Mouse (Mus musculus): ENCODE results near the gene Kif21b. TPM values are rescaled to one million over a fixed set of nuclear protein-coding genes. Genes with fewer than 3 reads are reported as not detected.

The Kif21b gene
- polyA plus RNA-seq, 1 experiment, result 40.5 TPM

DNA sequence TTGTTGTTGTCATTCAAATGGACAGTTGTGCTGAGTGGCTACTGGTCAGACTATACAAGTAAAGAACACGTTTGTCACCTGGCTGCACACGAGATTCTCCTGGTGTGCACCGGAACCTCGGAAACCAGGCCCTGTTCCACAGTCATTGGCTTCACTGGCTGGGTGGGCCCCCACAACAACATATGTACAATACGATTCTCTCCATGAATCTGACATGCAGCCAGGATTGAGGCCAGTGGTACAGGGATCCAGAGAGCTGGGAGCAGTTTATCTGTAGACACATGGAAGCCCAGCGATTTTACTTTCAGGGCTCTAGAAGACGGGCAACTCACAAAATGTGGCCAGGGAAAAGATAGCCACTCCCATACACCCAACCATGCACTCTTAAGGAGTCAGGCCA, 27.5 kb upstream of the Kif21b start:
- 84% methylated on average over 7 of the region's 7 CpGs for WGBS
- no peak overlapping the region for H3K4me3 ChIP-seq (replicated peaks; ENCODE audit: control insufficient read depth, low read depth, low read length)
- H3K4me1 ChIP-seq (ENCODE audit: control insufficient read depth, insufficient read depth, low read length), result no peaks in the 10 kb centered on the region
- H3K27ac ChIP-seq (ENCODE audit: control insufficient read depth, insufficient read depth, low read depth, low read length, poor library complexity), result no peak overlapping the region
- no peak for TF ChIP-seq CTCF (IDR thresholded peaks at IDR 0.05; ENCODE audit: control insufficient read depth, insufficient read depth, low read length)
- TF ChIP-seq POLR2A (IDR thresholded peaks at IDR 0.05; ENCODE audit: borderline replicate concordance, control insufficient read depth, low read depth, low read length), result no peak

DNA sequence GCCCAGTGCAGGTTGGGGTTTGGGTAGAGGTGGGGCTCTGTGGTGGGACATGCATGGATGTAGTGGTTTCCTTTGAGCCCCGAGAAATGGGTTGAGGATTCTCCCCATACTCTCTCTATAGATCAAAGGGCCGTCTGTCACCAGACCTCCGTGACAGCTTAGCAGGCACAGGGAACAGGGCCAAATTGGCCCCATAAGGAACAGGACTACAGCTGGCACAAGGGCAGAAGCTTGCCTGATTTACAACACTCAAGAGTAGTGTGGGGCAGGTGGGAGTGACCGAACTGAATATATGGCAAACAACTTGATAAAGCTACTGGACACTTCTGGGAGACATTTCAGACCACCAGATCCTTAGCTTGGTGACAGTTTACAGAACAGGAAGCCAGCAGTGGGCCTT, 26.4 kb upstream of the Kif21b start:
- WGBS, result 42% methylated on average over 4 of the region's 4 CpGs
- TF ChIP-seq CTCF (IDR thresholded peaks at IDR 0.05; ENCODE audit: control insufficient read depth, insufficient read depth, low read length) (no peak), POLR2A (IDR thresholded peaks at IDR 0.05; ENCODE audit: borderline replicate concordance, control insufficient read depth, low read depth, low read length) (no peak)
- no peaks in the 10 kb centered on the region for H3K4me1 ChIP-seq (ENCODE audit: control insufficient read depth, insufficient read depth, low read length)

DNA sequence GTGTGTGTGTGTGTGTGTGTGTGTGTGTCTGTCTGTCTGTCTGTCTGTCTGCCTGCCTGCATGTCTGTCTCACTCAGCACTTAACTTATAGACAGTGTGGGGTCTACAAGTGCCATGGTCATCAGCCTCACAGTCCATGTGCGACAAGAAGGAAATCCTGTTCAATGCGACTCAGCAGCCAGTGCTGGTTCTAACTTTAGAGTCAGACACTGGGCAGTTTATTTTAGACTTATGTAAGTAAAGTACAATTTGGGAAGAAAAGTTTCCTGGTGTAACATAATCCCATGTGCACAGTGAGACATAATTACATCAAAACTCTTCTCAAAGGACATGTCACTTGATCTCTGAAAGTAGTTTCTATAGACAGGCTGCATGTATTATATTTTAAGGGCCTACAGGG, 21.7 kb upstream of the Kif21b start:
- TF ChIP-seq CTCF (IDR thresholded peaks at IDR 0.05; ENCODE audit: control insufficient read depth, insufficient read depth, low read length) (no peak), POLR2A (IDR thresholded peaks at IDR 0.05; ENCODE audit: borderline replicate concordance, control insufficient read depth, low read depth, low read length) (no peak)
- 29% methylated on average over 2 of the region's 2 CpGs for WGBS
- H3K4me1 ChIP-seq (ENCODE audit: control insufficient read depth, insufficient read depth, low read length), result no peaks in the 10 kb centered on the region
- H3K4me3 ChIP-seq (replicated peaks; ENCODE audit: control insufficient read depth, low read depth, low read length), result no peak overlapping the region
- no peak overlapping the region for H3K27ac ChIP-seq (ENCODE audit: control insufficient read depth, insufficient read depth, low read depth, low read length, poor library complexity)

More for the DNA sequence above, 26.4 kb upstream of the Kif21b start:
- Histone ChIP-seq H3K27ac (ENCODE audit: control insufficient read depth, insufficient read depth, low read depth, low read length, poor library complexity) (no peak overlapping the region), H3K4me3 (replicated peaks; ENCODE audit: control insufficient read depth, low read depth, low read length) (no peak overlapping the region)

- Histone ChIP-seq H3K4me1 (ENCODE audit: control insufficient read depth, insufficient read depth, low read length) (peaks cover 14% of the 10 kb centered on the region), H3K27ac (ENCODE audit: control insufficient read depth, insufficient read depth, low read depth, low read length, poor library complexity) (no peak overlapping the region), H3K4me3 (replicated peaks; ENCODE audit: control insufficient read depth, low read depth, low read length) (no peak overlapping the region)
- TF ChIP-seq POLR2A (IDR thresholded peaks at IDR 0.05; ENCODE audit: borderline replicate concordance, control insufficient read depth, low read depth, low read length), result no peak
- peak; percentile 91 for TF ChIP-seq CTCF (IDR thresholded peaks at IDR 0.05; ENCODE audit: control insufficient read depth, insufficient read depth, low read length)
- WGBS, result 12% methylated on average over 3 of the region's 3 CpGs
Observed at GRCm38 (mm10) chr1:136116183-136116582, 15.0 kb upstream of the Kif21b start.

GRCm38 (mm10) chr1:136117069-136117468, 14.1 kb upstream of the Kif21b start:
- Histone ChIP-seq H3K4me1 (ENCODE audit: control insufficient read depth, insufficient read depth, low read length) (peaks cover 14% of the 10 kb centered on the region), H3K4me3 (replicated peaks; ENCODE audit: control insufficient read depth, low read depth, low read length) (no peak overlapping the region), H3K27ac (ENCODE audit: control insufficient read depth, insufficient read depth, low read depth, low read length, poor library complexity) (no peak overlapping the region)
- 80% methylated on average over 9 of the region's 9 CpGs for WGBS
- TF ChIP-seq CTCF (IDR thresholded peaks at IDR 0.05; ENCODE audit: control insufficient read depth, insufficient read depth, low read length) (no peak), POLR2A (IDR thresholded peaks at IDR 0.05; ENCODE audit: borderline replicate concordance, control insufficient read depth, low read depth, low read length) (no peak)

DNA sequence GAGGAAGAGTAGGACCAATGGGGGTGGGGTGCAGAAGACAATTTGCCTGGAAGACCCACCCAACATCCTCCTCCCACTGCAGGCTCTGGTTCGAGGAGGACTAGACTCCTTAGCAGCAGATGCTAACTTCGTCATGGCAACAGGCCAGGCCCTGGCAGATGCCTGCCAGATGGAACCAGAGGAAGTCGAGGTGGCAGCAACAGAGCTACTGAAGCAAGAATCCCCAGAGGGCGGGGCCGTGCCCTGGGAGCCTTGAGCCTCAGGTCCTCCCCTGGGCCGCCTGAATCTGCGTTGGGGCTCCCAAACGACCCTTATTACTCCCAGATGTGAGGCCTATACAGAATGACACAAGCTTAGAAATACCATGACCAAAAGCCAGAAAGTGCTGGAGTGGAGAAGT, 12.3 kb upstream of the Kif21b start:
- Histone ChIP-seq H3K4me3 (replicated peaks; ENCODE audit: control insufficient read depth, low read depth, low read length) (no peak overlapping the region), H3K27ac (ENCODE audit: control insufficient read depth, insufficient read depth, low read depth, low read length, poor library complexity) (peak overlapping the region; percentile 46), H3K4me1 (ENCODE audit: control insufficient read depth, insufficient read depth, low read length) (peaks cover 14% of the 10 kb centered on the region)
- WGBS, result 5% methylated on average over 8 of the region's 8 CpGs
- TF ChIP-seq CTCF (IDR thresholded peaks at IDR 0.05; ENCODE audit: control insufficient read depth, insufficient read depth, low read length) (no peak), POLR2A (IDR thresholded peaks at IDR 0.05; ENCODE audit: borderline replicate concordance, control insufficient read depth, low read depth, low read length) (no peak)

- H3K27ac ChIP-seq (ENCODE audit: control insufficient read depth, insufficient read depth, low read depth, low read length, poor library complexity), result peak overlapping the region; percentile 46; the same call in 1 of the 2 replicates
- WGBS, result 54% methylated on average over 7 of the region's 7 CpGs
Observed at GRCm38 (mm10) chr1:136119571-136120262, 11.5 kb upstream of the Kif21b start.

DNA sequence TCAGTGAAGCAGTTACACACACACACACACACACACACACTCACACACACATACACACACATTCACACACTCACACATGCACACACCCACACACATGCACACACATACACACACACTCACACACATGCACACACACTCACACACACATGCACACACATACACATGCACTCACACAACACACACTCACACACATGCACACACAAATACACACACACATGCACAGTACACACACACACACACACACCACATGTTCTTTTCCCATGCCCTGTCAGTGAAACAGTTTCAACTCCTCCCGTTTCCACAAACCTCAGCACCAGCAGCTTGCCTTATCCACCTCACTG, 11.0 kb upstream of the Kif21b start:
- TF ChIP-seq POLR2A (IDR thresholded peaks at IDR 0.05; ENCODE audit: borderline replicate concordance, control insufficient read depth, low read depth, low read length), result no peak
- TF ChIP-seq CTCF (IDR thresholded peaks at IDR 0.05; ENCODE audit: control insufficient read depth, insufficient read depth, low read length), result no peak
- H3K4me1 ChIP-seq (ENCODE audit: control insufficient read depth, insufficient read depth, low read length), result peaks cover 14% of the 10 kb centered on the region
- 37% methylated on average over 1 of the region's 1 CpGs for WGBS
- no peak overlapping the region for H3K4me3 ChIP-seq (replicated peaks; ENCODE audit: control insufficient read depth, low read depth, low read length)
- peak overlapping the region; percentile 46; the same call in 1 of the 2 replicates for H3K27ac ChIP-seq (ENCODE audit: control insufficient read depth, insufficient read depth, low read depth, low read length, poor library complexity)

More at GRCm38 (mm10) chr1:136119571-136120262, 11.5 kb upstream of the Kif21b start:
- TF ChIP-seq CTCF (IDR thresholded peaks at IDR 0.05; ENCODE audit: control insufficient read depth, insufficient read depth, low read length) (no peak), POLR2A (IDR thresholded peaks at IDR 0.05; ENCODE audit: borderline replicate concordance, control insufficient read depth, low read depth, low read length) (no peak)
- Histone ChIP-seq H3K4me1 (ENCODE audit: control insufficient read depth, insufficient read depth, low read length) (peaks cover 14% of the 10 kb centered on the region), H3K4me3 (replicated peaks; ENCODE audit: control insufficient read depth, low read depth, low read length) (no peak overlapping the region)

Measured in bone marrow, adult 2 months (tissue).